Mouse (Mus musculus): Measurements from ENCODE around the gene Tcirg1.

DNA sequence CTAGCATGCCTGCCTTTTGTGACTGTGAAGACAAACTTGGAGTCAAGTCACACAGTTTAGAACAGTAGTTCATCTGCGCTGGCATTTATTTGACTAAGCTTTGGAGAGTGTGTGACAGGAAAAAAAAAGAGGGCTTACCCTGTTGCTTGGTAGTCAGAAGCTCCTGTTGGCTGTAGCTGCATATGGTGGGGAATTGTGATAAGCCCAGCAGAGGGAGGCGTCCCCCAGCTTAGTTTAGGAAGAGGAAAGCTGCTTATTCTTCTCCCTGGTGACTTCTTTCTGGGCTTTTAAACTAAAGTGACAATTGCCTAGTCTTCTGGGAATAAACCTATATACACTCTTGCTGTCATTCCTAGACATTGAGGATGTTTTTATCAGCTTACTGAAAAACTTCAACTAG lies 44.2 kb downstream of the Tcirg1 start:
- no peak for TF ChIP-seq CTCF (IDR thresholded peaks at IDR 0.05; ENCODE audit: extremely low read depth, insufficient read depth, low read length)
- TF ChIP-seq POLR2A (IDR thresholded peaks at IDR 0.05; ENCODE audit: extremely low read depth, insufficient read depth, low read length) = no peak
